Mouse (Mus musculus): ENCODE measurements around the gene Clmn.

- TF ChIP-seq CTCF (IDR thresholded peaks at IDR 0.05; ENCODE audit: low read depth, low read length) (no peak), POLR2A (IDR thresholded peaks at IDR 0.05; ENCODE audit: borderline replicate concordance, low read depth, low read length) (no peak)
These were observed 133.1 kb downstream of the Clmn start for GRCm38 (mm10) chr12:104731782-104732181.
